Mouse (Mus musculus) retina, postnatal 1 day (tissue): ENCODE results near the gene Rassf4.

Experiments used
- DNase-seq: peaks from one replicate; pipeline ENCODE4 v3.0.0-alpha.2; 2012

The Rassf4 gene

DNA sequence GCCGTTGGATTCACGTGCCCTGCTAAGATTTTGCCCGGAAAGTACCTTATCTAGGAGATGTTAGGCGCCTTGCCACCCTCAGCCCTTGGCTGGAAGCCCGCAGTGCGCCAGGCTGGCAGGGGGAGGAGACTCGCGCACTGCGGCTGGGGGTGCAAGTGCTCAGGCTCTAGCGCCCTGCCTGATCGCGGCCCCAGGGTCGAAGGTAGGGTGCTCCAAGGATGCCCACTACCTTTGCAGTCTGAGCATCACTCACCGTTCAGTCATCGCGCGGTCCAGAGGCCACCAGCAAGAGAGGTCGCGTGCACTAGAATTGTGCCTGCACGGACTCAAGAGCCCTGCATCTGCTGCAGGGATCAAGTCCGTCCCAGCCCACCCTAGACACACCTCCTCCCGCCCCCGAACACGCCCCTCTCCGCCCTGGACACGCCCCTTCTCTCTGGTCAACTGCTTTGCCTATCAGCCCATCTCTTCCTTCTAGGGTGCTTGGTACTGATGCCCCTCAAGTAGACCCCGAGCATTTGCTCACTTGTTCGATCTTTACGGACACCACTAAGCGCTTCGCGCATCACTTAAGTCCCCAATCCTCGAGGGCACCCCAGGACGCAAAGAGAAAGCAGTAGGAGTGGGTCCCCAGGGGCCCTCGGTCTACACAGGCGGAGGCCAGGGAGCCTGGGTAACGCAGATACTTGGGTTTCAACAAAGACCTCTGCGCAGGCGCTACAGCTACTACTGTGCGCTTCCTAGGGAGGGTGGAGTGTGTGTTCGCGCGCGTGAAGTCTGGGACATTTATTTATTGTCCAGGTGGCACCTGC is at the start of gene Rassf4:
Rassf4 (minus strand) TSS at position 482 of the 812 bp plus-strand sequence.
- peak; percentile 95 for DNase-seq

DNA sequence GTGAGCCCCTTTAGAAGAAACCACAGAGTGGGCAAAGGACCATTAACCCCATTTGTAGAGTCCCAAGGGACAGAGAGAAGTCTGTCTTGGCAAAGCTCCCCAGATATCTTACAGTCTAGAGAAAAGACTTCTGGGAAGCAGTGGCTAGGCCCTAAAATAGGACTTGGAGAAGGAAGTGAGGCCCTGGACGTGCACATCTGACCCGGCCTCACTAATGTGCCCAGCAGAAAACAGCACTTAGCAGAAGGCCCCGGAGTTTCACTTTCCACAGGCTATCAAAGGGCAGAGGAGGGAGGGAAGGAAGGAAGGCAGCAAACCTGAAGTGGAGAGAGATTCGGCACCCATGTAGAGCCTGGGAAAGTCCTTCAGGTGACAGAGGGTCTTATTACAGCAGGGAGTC is 45.2 kb upstream of the Rassf4 start:
- no peak for DNase-seq

DNA sequence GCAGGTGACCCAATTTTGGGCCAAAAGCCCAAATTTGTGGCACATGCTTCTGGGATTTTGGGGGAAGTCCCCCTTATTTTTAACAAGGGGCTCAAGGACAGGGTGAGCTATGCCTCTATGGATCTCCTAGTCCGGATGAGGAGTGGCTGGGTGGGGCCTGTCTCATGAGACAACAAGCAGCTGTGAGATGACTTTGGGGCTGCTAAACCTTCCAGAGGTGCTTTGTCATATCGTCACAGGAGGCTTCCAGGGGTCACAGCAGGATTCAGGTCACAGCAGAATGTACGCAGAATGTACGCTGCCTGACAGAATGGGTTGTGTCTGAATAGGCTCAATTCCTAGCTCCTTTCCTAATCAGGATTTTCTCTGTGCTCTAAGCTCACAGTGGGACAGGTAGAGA is 44.6 kb upstream of the Rassf4 start:
- no peak for DNase-seq

DNA sequence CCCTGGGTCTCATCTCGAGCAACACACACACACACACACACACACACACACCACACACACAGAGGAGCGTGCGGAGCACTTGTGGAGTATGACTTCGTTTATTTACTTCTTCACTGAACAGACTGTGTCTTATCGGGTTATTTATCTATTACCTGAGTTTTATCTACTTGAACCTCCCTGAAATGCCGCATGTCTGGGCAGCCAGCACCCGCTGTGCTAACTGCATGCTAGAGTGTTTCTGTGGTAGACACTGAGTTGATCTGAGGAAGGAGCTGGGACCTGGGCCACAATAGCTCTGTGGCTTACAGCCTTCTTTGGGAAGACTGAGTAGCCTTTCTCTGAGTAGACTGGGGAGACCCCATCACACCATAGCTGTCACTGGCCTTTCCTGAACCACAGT is 44.1 kb upstream of the Rassf4 start:
- no peak for DNase-seq

DNA sequence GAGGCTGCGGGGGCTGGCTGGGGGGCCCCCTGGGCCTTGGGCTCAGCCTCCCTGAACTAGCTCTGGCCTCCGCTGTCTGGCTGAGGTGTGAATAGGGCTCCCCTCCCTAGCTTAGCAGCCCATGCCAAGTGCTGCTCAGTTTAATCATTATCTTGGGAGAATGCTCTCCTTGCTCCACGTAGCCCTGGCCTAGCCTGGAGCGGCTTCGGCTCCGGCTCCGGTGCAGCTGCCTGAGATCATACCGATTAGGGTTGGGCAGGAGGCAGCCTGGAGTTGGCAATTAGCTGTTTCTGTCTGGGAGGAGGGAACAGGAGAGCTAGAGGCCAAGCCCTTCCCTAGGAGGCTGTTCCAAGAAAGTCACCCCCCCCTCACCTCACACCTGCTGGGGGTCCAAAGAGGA is 42.9 kb upstream of the Rassf4 start, which contains the start of gene Tmem72:
Tmem72 (minus strand) TSS at position 248 of the 400 bp plus-strand sequence.
- DNase-seq: peak; percentile 14

DNA sequence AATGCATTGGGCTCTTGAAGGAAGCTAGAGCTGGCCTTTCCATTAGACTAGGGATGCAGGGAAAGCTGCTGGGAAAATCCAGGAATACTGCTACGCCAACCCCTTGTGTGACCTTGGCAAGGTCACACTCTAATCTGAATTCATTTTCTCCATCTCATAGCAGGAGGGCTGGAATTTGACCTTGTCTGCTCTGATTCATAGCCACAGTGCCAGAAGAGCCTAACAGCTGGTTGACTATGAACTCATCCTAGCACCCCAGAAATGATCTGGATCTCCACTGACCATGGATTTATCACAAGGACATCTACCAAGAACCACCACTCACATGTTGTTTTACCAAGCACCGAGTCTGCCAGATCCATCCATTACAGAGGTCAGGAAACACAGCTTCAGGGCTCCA is 41.4 kb upstream of the Rassf4 start:
- DNase-seq: no peak

DNA sequence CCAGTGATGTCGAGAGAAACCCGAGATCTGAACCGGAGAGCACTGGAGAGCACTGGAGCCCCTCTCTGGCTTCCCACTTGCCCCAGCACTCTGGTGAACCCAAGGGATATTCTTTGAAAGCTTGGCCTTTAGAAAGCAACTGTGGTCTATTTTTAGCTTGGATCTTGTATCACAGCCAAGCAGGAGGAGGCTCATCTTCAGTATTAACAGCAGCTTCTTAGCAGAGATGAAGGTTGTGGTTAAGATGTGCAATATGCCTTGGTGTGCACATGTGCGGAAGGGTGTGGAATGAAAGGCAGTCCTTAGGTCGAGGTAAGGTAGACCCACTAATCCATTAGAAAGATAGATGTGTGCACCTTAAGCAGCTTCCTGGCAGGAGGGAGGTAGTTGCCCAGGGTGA is 40.8 kb upstream of the Rassf4 start:
- DNase-seq: no peak

DNA sequence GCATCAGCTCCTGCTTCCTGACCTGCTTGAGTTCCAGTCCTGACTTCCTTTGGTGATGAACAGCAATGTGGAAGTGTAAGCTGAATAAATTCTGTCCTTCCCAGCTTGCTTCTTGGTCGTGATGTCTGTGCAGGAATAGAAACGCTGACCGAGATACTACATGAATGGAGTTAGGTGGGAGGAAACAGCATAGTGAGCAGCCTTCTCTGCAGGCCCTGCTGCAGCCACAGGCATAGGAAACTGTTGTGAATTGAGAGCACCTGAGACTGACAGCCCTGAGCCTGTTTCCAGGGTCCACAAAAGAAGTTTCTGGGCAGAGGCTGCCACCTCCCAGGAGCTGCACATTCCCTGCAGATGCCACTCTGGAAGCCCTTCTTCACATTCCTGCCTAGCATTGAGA is 40.2 kb upstream of the Rassf4 start:
- DNase-seq: no peak

DNA sequence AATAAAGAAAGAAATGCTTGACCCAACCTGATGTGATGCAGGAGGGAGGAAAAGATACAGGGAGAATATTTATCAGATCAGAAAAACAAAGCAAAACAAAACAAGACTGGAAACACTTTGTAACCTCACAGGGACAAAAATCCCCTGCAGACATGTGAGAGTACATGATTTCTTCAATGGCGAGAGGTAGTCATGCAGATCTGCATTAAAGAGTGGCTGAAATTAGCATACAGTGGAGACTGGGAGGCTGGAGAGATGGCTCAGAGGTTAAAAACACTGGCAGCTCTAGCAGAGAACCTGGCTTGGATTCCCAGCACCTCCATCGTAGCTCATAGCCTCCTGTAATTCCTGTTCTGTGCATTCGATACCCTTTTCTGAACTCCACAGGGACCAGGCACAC is 38.8 kb upstream of the Rassf4 start:
- no peak for DNase-seq

DNA sequence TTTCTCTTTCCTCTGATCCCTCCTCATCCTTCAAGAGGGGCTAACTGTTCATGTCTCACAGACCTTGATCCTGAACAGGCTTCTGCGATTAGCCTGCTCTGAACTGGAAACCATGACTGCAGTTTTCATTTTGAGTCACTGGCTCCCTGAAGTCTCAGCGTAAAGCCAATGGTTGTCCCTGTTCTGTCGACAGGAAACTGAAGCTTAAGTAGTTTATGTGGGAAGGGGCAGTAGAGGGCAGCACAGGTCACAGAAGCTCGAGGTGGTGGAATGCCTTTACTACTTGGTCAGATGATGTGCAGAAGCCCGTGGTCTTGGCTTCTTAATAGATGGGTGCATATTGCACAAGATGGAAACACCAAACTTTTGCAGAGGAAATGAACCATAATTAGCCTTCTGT is 38.3 kb upstream of the Rassf4 start:
- no peak for DNase-seq

DNA sequence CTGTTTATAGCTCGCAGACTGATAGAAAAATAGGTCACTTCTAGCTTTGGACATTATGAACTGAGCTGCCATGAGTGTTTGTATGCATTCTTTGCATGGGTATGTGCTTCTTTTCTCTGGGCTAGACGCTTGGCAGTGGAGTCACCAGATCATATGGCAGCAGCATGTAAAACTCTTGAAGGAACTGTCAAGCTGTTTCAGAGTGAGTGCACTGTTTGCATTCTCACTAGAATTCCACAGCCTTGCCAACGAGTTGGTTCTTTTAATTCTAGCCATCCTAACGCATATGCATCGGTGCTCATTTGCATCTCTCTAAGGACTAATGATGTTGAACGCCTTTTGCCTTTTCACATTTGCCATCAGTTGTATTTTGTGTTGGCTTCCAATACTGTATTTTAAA is 30.6 kb upstream of the Rassf4 start:
- DNase-seq: no peak

DNA sequence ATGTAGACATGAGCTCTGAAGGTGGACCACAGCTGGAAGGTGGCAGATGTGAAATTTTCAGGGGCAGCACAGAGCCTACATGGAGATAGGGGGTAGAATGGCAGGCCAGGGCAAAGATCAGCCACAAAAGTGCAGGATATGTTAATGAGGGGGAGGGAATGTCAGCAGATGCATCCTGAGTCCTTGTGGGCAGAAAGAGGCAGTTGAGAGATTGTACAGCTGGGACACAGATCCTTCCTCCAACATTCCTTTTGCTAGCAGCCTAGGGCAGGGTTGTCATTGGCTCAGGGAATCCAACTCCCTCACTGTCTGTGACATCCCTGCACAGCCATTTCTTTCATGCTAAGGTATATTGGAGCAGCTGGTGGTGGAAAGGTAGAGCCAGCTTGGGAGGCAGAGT is 27.1 kb upstream of the Rassf4 start:
- no peak for DNase-seq

DNA sequence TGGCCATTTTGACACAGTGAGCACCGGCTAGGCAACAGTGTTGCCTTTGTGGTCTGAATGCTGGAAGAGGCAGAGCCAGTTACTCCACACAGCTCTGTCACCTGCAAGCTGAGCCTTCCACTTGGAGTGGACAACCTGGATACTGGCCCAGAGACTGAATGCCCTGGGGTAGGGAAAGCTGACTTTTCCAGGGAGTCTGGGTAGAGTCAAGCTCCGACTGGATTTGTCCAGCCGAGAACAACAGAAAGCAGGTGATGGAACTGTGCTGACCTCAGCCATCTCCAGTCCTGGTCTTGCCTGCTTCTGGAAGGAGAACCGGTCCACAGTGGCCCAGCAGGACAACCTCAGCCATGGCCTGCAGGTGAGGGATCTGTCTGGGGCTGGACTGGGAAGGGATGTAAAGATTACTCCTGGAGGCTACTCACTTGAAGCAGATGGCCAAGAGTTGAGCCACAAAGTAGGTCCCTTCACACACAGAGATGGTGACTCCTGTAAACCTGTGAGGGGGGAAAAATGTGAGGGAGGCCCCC is 24.2 kb upstream of the Rassf4 start:
- no peak for DNase-seq

DNA sequence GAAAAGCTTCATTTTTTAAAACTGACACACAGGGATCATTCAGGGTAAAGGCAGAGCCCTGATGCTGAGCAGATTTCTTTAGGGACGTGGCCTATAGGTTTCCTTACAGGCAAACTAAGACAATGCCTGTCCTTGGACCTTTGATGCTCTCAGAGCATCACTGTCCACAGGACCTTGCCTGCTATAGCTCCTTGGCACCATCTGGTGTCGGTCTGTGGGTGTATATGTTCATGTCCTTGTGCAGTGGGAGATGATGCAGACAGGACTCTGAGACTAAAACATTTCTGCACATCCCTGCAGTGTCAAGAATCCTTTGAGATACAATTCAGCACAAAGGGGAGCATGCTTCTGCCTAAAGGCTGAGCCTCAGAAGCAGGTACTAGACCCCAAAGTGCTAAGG is 23.7 kb upstream of the Rassf4 start:
- peak; percentile 53 for DNase-seq

DNA sequence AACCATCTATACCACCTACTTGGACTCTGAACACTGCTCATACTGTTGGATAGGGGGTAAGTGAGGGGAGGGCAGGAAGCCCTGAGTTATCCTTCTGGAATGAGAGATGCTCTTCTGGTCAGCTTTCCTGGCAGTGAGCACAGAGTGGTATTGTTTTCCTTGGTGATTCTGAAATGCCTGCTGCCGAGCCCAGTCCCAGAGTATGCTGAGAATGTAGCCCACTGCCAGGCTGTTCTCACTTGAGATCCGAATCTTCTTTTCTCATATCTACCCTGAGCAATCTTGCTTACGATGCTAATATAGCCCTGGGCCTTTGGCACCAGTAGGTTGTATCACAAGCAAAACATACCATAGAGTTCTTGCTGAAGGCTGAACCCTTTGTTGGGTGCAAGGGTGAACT is 20.6 kb upstream of the Rassf4 start:
- DNase-seq: no peak

DNA sequence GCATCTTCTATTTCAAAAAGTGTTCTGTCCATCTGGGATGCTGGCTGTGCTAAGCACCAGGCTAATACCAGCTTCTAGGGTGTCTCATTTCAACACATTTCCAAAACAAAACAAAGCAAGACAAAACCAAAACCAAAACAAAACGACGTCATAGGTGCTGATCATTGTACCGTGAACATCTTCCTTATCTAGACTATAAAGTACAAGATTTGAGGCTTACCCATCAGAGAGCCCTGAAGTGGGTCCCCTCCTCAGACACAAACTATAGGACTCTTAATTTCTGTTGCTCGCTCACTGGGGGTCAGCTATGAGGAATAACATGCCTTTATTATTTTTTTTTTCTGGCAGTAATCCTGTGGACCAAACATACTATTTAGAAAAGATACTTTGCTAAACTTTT is 19.9 kb upstream of the Rassf4 start:
- no peak for DNase-seq

DNA sequence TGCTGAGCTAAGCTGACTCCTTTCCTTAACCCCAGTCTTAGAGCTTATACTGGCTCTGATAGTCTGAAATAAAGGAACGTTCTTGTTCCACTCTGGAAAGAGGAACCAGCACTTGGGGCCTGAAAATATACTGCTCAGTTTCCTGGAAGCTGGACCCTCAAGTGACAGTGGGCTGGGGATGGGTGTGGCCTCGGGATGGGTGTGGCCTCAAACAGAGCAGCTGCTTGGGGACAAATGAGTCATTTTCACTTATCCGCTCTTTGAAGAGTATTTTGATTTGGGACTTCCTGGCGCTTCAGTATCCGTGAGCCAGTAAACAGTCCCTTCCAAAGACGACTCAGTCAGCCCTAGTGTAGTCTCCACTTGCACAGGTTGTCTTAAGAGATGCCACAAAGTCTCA is 8.6 kb upstream of the Rassf4 start:
- no peak for DNase-seq

DNA sequence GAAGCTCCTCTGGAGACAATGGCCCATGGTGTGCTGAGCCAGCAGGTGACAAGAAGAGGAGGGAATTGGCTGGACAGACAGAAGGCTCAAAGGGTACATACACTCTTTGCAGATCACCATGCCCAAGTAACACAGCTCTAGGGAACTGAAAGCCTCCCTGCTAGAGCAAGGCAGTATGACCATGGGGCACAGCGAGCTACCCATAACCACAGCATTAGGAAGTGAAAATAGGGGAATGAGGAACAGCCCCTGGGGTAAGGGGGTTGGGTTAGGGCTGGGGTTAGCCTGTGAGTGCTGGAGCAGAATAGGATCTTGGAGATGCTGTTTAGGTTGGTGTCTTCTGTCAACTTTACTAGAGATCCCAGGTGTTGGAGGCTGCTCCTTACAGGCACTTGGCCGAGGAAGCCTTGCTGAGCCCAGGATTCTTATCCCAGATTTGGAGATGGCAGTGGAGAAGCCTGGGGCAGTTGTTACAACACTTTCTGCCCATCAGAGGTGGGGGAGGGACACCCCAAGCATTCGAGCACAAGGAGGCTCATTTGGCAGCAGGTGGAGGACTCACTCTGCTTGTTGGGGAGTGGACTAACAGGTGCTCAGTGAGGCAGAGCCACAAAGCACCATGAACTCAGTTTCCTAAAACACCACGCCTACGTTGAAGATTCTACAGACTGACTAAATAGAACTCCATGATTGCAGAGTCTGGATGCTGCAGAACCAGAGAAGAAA is 6.0 kb upstream of the Rassf4 start:
- no peak for DNase-seq

DNA sequence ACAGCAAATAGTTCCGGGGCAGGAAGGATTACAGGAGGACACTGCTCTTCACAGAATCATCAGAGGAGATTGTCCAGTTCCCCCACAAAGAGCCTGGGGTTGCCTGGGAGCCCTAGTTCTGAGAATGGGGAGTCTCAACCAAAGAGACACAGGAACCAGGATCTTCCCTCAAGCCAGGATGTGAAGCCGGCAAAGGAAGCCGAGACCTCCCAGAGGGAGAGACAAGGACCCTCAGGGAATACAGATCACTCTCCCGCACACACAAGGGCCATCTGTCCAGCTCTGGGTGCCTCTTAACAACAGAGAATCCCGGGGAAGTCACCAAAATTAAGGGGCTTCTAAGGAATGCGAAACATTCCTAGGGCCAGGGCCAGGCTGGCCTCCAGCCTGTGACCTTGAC is 3.6 kb upstream of the Rassf4 start:
- no peak for DNase-seq

DNA sequence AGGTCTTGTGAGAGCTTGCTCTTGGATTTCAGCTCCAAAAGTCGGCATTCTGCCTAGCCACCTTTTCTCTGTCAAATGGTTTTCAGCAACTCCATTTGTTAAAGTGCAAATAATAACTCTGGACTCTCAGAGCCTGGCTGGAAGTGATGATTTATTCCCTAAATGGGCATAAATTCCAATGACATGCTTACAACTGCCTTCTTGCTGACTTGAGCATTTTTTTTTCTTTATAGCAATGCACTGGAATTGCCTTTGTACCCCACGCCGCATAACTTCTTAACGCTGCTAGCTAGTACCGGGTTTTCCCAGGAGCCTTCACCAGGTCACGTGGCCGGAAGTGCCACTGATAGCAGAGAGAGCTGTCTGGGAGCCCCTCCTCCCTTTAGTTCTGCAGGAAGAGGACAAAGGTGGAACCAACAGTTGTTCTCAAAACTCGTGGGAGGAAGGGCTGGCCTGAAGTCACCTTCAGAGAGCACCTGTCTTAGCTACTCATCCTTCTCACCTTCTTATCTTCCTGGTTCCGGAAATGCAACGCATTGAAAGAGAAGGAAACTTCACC is 2.7 kb upstream of the Rassf4 start:
- no peak for DNase-seq

DNA sequence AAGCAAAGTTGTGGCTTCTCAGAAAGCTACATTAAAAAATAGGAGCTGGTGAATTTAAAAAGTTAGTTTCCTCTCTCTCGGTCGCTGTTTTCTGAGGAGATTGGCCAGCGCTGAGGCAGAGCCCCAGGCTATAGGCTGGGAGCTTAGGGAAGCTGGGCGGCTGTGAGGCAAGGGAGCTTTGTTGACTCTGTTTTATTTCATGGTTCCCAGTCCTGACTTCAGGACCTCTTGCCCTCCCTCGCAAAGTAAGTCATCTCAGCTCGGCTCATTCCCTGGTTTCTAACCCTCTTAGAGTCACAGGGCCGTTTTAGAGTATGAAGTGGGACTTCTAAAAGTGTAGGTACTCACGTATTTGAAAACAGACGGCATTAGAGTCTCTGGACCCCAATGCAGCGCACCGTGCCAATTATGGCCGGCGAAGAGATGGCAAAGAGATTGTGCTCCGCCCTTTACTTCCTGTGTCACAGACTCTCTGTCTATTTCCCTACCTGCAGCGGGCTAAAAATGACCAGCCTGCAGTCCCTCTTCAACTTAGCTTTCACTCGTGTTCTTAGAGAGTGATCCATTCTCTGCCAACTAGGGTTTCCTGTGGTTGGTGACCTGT is 633 bp upstream of the Rassf4 start:
- DNase-seq: no peak

DNA sequence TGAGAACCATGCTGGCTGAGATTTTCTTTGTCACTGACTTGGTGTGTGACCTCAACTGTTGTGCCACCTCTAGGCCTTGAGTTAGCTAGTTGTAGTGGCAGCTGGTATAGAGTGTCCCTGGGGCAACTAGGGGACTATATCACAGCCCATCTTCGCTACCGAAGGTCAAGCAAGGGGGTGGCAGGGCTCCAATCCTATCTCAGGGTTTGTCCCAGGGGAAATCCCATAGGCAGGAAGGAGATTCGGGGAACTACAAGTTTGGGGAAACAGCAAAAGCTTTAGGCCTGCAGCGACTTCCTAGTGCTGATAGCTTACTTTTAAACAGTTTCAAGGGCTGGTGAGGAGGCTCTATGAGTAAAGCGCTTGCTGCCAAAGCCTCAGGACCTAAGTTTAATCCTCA is 1.4 kb downstream of the Rassf4 start:
- DNase-seq: no peak

DNA sequence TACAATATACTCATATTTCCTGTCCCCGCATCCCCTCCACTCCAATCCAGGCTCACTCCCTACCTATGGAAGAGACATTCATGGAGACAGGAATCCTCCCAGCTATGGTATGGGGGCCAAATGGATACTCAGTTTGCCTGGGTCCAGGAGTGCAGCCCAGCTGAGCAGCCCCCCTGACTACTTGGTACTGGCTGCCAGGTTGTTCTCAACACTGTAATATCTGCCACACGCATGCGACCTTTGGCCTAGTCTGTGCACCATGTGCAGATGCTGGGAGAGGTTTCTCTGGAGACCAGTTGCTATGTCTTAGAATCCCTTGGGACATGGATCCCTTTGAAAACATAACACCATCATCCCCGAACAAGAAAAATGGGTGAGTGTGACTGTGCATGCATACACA is 2.0 kb downstream of the Rassf4 start:
- no peak for DNase-seq

DNA sequence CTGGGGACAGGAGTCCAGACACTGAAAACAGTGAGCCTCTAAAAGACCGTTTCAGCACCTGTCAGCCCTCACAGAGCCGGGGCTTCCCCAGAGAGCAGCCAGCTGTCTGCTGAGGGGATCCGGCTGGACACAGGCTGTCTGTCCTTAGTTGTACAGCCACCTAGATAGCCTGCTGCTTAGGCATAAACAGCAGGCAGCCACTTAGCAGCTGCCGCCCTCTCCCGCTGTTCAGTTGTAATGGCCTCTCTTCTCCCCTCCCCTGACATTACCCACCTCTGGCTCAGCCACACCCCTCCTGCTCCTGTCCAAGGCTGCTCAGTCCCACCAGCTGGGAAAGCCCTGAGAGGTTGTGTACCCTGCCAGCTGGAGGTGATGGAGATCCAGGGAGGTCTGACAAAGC is 2.7 kb downstream of the Rassf4 start:
- DNase-seq: peak; percentile 90
